Mouse (Mus musculus): ENCODE data around the gene Col4a3. TPM values are rescaled to one million over a fixed set of nuclear protein-coding genes. Genes with fewer than 3 reads are reported as not detected.

Col4a3 gene
- under 1 TPM; 0.75 to 0.86 TPM for total RNA-seq (2021)
- long read RNA-seq, experiment 1, partial matches to known transcripts = 1 of 1 reads
- long read RNA-seq, experiment 1, other reads (novel, unspliced or antisense) = 0 of 1 reads
- long read RNA-seq, experiment 2, partial matches to known transcripts = 0 of 1 reads
- long read RNA-seq, experiment 2, other reads (novel, unspliced or antisense) = 1 of 1 reads

GRCm38 (mm10) chr1:82586713-82587399 is at the start of gene Col4a3, which contains the start of gene Col4a4:
Gene Col4a3 (plus strand): TSS chr1:82586921.
Gene Col4a4 (minus strand): TSS chr1:82586849.
- no peak for TF ChIP-seq CTCF (IDR thresholded peaks at IDR 0.05)
- DNase-seq (ENCODE audit: extremely low spot score in 1 of 2, low spot score in 2 of 2) = peak in 1 of 2 experiments; percentile 18
- intact Hi-C loops (cut with DNase I) = no loop called here
- peak within 1 kb of the TSS; percentile 46 for H3K4me3 ChIP-seq
- H3K27ac ChIP-seq = no peak within 1 kb of the TSS

DNA sequence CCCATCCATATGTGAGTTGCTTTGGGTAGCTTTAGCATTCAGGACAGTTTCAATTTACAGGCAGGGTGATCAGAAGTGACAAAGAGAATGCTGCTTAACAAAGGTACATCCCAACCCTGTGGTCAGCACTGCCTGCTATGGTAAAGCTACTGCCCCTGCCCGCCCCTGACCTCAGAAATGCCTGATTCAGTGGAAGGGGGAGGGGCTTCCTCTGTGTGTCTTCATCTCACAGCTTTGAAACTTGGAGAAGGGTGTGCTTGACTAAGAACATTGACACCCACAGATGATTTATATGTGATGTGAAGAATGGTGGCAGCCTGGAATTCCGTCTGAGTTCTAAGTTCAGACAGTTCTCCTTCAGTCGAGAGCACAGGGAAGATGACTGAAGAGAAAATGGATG is 48.9 kb upstream of the Col4a3 start:
- Histone ChIP-seq H3K4me3 (no peak overlapping the region), H3K27ac (no peak overlapping the region)
- no peak for DNase-seq (ENCODE audit: extremely low spot score in 1 of 2, low spot score in 2 of 2)
- no peak for TF ChIP-seq CTCF (IDR thresholded peaks at IDR 0.05)
- intact Hi-C loops (cut with DNase I) = no loop called here

GRCm38 (mm10) chr1:82540056-82540455 is 46.7 kb upstream of the Col4a3 start:
- Histone ChIP-seq H3K4me3 (no peak overlapping the region), H3K27ac (no peak overlapping the region)
- no peak for TF ChIP-seq CTCF (IDR thresholded peaks at IDR 0.05)
- intact Hi-C loops (cut with DNase I) = no loop called here
- DNase-seq (ENCODE audit: extremely low spot score in 1 of 2, low spot score in 2 of 2) = no peak

- H3K4me3 ChIP-seq = no peak overlapping the region
- no peak for TF ChIP-seq CTCF (IDR thresholded peaks at IDR 0.05)
- H3K27ac ChIP-seq = no peak overlapping the region
- no peak for DNase-seq (ENCODE audit: extremely low spot score in 1 of 2, low spot score in 2 of 2)
- intact Hi-C loops (cut with DNase I) = no loop called here
Measured at GRCm38 (mm10) chr1:82543934-82544333, 42.8 kb upstream of the Col4a3 start.

DNA sequence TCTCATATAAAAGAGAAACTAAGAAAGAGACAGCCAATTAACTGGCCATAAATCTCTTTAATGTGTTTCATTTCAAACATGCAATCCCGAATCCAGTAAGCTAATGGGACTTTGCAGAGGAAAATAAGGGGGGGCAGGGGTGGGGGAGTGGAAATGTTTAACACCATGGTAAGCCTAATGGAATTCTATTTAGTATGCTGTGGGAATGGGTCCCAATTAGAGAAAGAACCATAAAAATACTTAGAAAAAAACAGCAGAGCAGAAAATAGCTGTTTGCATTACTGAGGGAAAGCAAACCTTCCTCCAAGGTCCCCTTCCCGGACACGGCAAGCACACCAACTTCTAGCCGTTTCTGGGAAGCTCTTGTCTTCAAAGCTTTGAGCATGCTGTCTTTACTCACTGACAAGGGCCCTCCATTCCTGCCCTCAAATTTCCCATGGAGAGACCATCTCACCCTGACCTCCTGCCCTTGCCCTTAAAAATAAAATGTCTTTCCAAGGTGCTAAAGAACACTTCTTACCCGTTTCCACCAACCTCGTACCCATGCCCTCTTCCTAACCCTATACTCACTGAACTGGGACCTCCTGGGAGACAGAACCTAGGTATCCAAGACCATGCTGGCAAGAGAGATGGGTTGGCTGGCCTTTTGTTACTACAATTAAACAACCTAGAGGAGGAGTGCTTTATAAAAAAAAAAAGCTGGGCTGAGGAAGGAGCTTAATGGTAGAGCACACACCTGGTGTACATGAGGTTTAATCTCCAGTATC is 42.1 kb upstream of the Col4a3 start:
- no peak overlapping the region for H3K4me3 ChIP-seq
- intact Hi-C loops (cut with DNase I) = no loop called here
- no peak overlapping the region for H3K27ac ChIP-seq
- no peak for DNase-seq (ENCODE audit: extremely low spot score in 1 of 2, low spot score in 2 of 2)
- TF ChIP-seq CTCF (IDR thresholded peaks at IDR 0.05) = no peak

GRCm38 (mm10) chr1:82545199-82545960 is 41.3 kb upstream of the Col4a3 start:
- no peak overlapping the region for H3K4me3 ChIP-seq
- no peak for TF ChIP-seq CTCF (IDR thresholded peaks at IDR 0.05)
- DNase-seq (ENCODE audit: extremely low spot score in 1 of 2, low spot score in 2 of 2) = no peak
- intact Hi-C loops (cut with DNase I) = no loop called here
- no peak overlapping the region for H3K27ac ChIP-seq

DNA sequence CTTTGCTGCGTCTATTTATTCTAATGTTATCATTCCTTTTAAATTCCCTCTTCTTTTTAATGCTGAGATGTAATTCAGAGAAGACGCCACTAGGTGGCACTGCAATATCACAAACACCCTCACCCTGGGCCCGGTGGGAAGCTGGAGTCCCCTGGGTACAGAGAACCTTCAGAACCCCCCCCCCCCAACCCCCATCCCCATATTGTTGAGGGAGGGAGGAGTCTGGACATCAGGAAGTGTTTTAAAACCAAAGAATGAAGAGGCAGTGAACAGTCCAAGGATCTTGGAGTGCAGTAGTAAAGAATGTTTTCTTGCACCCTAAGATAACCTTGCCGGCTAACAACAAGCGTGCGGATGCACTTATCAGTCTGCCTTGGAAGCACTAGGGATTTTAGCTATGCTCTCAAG is 32.3 kb upstream of the Col4a3 start:
- intact Hi-C loops (cut with DNase I) = loop anchor here (10.0 kb wide), 1 partner anchor 430 kb away; no protein-coding TSS in a partner anchor
- no peak overlapping the region for H3K4me3 ChIP-seq
- no peak overlapping the region for H3K27ac ChIP-seq
- DNase-seq (ENCODE audit: extremely low spot score in 1 of 2, low spot score in 2 of 2) = no peak
- TF ChIP-seq CTCF (IDR thresholded peaks at IDR 0.05) = peak; percentile 68

GRCm38 (mm10) chr1:82554889-82555288 is 31.8 kb upstream of the Col4a3 start:
- Histone ChIP-seq H3K4me3 (no peak overlapping the region), H3K27ac (no peak overlapping the region)
- intact Hi-C loops (cut with DNase I) = loop anchor here (5.0 to 10.0 kb wide), 2 partner anchors 87 to 430 kb away; no protein-coding TSS in a partner anchor
- no peak for DNase-seq (ENCODE audit: extremely low spot score in 1 of 2, low spot score in 2 of 2)
- no peak for TF ChIP-seq CTCF (IDR thresholded peaks at IDR 0.05)

- peak in 1 of 2 experiments; percentile 20 for DNase-seq (ENCODE audit: extremely low spot score in 1 of 2, low spot score in 2 of 2)
- TF ChIP-seq CTCF (IDR thresholded peaks at IDR 0.05) = no peak
- intact Hi-C loops (cut with DNase I) = no loop called here
- H3K4me3 ChIP-seq = no peak overlapping the region
- no peak overlapping the region for H3K27ac ChIP-seq
Measured at GRCm38 (mm10) chr1:82560223-82560622, 26.5 kb upstream of the Col4a3 start.

DNA sequence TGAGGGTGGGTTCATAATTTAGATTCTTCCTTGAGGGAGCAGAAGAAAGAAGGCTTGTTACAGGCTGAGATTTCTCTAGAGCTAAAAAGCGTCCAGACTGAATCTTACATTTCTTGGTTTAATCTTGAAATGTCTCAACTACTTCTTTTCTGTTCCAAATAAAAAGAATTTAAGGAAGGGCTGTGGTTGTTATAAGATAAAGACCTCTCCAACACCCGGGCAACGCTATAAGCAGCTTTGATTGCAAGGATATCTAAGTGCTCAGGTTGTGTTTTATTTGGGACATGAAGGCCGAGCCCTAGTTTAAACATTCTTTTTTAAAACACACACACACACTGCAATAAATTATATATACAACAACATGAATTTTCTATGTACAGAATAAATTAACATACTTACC is 17.3 kb upstream of the Col4a3 start:
- TF ChIP-seq CTCF (IDR thresholded peaks at IDR 0.05) = no peak
- no peak for DNase-seq (ENCODE audit: extremely low spot score in 1 of 2, low spot score in 2 of 2)
- intact Hi-C loops (cut with DNase I) = no loop called here
- no peak overlapping the region for H3K4me3 ChIP-seq
- no peak overlapping the region for H3K27ac ChIP-seq

DNA sequence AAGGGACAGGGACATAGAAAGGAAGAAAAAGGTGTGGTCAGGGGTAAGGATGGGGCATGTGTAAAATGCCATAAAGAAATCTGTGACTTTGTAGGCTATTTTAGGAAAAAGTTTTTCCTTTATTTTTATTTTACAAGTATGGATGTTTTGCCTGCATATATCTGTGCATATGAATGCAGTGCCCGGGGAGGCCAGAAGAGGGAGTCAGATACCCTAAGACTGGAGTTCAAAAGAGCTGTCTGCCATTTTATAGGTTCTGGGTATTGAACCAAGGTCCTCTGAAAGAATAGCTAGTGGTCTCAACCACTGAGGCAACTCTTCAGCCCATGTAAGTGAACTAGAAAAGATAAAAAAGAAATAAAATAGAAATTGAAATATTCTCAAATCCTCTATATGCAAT is 15.0 kb upstream of the Col4a3 start:
- intact Hi-C loops (cut with DNase I) = no loop called here
- H3K4me3 ChIP-seq = no peak overlapping the region
- TF ChIP-seq CTCF (IDR thresholded peaks at IDR 0.05) = peak; percentile 47
- DNase-seq (ENCODE audit: extremely low spot score in 1 of 2, low spot score in 2 of 2) = no peak
- H3K27ac ChIP-seq = no peak overlapping the region
